Mouse (Mus musculus) left cerebral cortex, adult 18-20 months (tissue): ENCODE data around the gene Plekhg1. TPM values are rescaled to one million over a fixed set of nuclear protein-coding genes. Genes with fewer than 3 reads are reported as not detected.

Source experiments
- DNase-seq, 2 experiments: peaks; one replicate each; pipeline ENCODE4 v3.0.0; 2021 to 2022; ENCODE audit warnings: low spot score in 2 of 2, mixed read lengths in 1 of 2
- total RNA-seq, 2 experiments: library from RNA; stranded (reverse); gene quantifications; 2 replicates each; pipeline ENCODE4 v1.2.3; 2021

Plekhg1 gene
- total RNA-seq, 2 experiments from 2014 or later: 7.2 to 8.6 TPM

- peak; percentile 59 to 77 for DNase-seq
Measured at GRCm38 (mm10) chr10:3943492-3944395, 203.6 kb downstream of the Plekhg1 start.

DNA sequence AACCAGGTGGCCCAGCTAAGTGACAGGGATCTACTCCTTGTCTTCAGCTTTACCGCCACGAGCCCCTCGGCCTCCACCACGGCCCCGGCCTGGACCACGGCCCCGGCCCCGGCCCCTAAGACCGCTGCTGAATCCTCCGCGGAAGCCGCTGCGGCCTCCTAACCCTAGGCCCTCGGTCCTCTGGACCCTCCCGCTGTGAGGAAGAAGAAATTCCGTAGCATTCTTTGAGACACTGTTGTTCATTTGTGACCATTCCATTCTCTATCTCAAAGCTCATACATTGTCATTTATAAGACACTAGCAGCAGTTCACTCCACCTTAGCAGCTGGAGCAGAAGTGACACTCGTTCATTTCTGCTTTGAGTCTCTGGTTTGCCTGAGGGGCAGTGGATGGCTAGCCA is 206.7 kb downstream of the Plekhg1 start:
- no peak for DNase-seq

DNA sequence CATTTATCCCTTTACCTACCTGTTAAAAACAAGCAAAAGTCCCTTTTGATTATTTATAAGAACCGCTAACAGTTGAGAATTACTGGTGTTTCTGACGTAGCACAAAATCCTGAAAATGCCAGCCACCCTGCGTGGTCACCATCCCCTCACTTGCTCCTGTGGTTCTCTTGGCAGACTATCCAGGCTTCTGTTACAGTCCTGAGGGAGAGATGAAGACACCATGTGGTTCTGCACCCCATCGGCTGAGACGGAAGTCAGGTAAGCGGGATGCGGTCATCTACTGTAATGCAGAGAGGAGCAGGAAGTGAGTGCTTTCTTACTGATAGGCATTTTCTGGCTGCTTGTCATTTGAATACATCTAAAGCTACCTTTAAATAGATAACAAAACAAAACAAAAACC is 207.2 kb downstream of the Plekhg1 start:
- DNase-seq: no peak

GRCm38 (mm10) chr10:3949306-3949705 is 209.1 kb downstream of the Plekhg1 start:
- no peak for DNase-seq

- DNase-seq: no peak
Measured at GRCm38 (mm10) chr10:3956471-3956870, 216.3 kb downstream of the Plekhg1 start.

GRCm38 (mm10) chr10:3958591-3958990 is 218.4 kb downstream of the Plekhg1 start:
- no peak for DNase-seq

- DNase-seq: no peak
Measured at GRCm38 (mm10) chr10:3969026-3969425, 228.9 kb downstream of the Plekhg1 start.

DNA sequence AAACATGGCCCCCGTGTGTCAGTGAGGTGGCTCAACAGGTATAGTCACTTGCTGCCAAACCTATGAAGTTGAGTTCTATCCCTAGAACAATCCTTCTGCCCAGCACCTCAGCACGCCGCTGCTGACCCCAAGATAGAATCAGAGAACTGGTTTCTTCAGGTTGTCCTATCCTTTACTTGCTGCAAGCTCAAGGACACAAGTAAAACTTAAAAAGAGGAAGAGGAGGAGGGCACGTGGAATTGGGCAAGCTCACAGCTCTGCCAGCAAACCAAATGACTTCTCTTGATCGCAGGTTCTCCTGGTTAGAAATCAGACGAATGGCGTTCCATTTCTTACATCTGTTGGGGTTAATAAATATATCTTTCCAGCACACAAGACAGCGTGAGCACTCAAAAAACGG is 232.1 kb downstream of the Plekhg1 start:
- DNase-seq: no peak

- DNase-seq: peak; percentile 80 to 87
Measured at GRCm38 (mm10) chr10:3972981-3973588, 232.9 kb downstream of the Plekhg1 start, which contains the start of gene Mthfd1l. TSS of gene Mthfd1l (plus strand) at chr10:3973118.

DNA sequence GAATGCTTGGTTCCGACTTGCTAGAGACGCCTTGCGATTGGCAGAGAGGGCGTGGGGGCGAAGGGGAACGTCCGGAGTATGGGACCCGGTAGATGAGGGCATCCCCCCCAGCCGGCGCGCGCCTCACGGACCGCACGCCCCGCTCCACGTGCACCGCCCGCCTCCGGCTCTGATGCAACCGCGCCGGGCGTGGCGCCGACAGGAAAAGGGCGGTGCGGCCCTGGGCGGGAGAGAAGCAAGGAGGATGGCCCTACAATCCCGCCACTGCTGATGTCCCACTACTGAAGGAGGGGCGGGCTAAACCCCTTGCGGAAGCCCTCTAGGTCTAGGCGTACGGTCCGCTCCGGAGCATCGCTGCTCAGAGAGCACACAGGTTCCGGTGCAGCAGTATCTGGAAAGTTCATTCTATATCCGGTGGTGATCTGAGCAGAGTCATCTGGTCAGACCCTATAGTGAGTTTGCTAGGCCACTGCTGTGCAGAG is 233.5 kb downstream of the Plekhg1 start:
- peak; percentile 80 to 88 for DNase-seq

DNA sequence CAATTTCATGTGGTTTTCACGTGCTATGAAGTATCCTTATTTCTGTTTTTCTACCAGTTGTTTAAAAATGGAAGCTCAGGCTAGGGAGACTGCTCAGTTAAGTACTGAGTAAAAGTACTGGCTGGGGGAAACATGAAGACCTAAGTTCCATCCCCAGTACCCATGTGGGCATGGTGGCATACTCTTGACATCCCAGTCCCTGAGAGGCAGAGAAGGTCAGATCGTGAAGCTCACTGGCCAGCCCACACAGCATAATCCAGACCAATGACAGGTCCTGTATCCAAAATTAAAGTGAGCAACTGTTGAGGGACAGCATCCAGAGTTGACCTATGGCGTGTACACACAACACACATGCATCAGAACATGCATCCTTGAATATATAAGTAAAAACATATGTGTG is 234.2 kb downstream of the Plekhg1 start:
- no peak for DNase-seq

DNA sequence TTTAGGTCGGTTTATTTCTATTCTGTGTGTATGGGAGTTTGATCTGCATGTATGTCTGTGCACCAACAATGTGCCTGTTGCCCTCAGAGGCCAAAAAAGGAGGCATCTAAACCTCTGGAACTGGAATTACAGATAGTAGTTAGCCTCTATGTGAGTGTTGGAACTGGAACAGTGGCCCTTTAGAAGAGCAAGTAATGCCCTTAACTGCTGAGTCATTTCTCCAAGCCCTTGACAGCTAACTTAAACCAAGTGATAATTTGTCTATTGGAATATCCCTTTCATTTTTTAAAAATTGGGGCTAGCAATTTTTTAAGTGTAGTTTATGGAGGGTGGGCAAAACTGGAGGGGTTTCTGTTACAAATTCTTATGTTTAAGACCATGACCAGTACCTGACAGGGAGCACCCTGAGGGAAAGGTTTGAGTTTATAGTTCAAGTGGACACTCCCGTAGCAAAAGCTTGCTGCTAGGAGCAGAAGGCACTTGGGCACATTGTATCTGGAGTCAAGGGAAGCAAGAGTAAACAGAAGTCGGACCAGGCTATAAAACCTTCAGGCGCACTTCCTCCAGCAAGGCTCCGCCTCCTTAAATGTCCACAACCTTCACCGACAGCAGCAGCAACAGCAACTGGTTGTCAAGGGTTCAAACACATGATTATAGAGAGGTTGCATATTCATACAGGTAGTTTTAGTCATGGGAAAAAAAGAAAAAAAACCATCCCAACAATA is 235.9 kb downstream of the Plekhg1 start:
- no peak for DNase-seq

- DNase-seq: no peak
Measured at GRCm38 (mm10) chr10:3976623-3977010, 236.5 kb downstream of the Plekhg1 start.

DNA sequence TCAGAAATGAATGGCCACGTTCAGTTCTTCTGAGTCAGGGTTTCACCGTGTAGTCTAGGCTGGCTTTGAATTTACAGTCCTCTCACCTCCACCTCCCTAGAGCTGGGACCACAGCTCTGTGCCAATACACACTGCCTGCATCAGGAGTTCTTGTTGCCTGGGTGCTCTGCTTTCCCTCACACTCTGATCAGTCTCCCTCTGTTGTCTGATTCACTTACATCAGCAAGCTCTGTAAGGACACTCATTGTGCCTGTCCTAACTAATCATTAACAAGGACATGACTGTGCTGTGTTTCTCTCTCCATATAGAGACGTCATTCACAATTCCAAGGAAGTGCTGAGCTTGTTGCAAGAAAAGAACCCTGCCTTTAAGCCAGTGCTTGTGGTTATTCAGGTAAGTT is 238.2 kb downstream of the Plekhg1 start:
- no peak for DNase-seq

GRCm38 (mm10) chr10:3978792-3979488 is 238.8 kb downstream of the Plekhg1 start:
- no peak for DNase-seq

GRCm38 (mm10) chr10:3980231-3980630 is 240.1 kb downstream of the Plekhg1 start:
- no peak for DNase-seq

- DNase-seq: no peak
Measured at GRCm38 (mm10) chr10:3990295-3990883, 250.2 kb downstream of the Plekhg1 start.

- DNase-seq: no peak
Measured at GRCm38 (mm10) chr10:3993365-3994102, 253.4 kb downstream of the Plekhg1 start.

DNA sequence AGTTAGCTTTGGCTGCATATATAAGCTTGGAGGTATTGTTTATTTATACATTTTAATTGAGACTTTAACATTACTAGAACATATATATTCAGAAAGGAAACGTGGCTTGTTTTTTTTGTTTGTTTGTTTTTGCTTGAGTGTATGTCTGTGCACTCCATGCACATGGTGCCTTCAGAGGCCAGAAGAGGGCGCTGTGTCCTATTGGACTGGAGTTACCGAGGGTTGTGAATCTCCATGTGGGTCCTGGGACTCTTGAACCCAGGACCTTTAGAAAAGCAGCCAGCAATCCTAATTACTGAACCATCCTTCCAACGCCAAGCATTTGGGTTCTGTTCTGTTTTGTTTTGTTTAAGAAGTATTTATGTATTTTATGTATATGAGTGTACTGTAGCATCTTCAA is 255.1 kb downstream of the Plekhg1 start:
- no peak for DNase-seq
